Mouse (Mus musculus): ENCODE measurements around the gene Msi2. TPM values are rescaled to one million over a fixed set of nuclear protein-coding genes. Genes with fewer than 3 reads are reported as not detected.

The Msi2 gene
- polyA plus RNA-seq, 1 experiment from 2014 or later = 21.3 TPM

DNA sequence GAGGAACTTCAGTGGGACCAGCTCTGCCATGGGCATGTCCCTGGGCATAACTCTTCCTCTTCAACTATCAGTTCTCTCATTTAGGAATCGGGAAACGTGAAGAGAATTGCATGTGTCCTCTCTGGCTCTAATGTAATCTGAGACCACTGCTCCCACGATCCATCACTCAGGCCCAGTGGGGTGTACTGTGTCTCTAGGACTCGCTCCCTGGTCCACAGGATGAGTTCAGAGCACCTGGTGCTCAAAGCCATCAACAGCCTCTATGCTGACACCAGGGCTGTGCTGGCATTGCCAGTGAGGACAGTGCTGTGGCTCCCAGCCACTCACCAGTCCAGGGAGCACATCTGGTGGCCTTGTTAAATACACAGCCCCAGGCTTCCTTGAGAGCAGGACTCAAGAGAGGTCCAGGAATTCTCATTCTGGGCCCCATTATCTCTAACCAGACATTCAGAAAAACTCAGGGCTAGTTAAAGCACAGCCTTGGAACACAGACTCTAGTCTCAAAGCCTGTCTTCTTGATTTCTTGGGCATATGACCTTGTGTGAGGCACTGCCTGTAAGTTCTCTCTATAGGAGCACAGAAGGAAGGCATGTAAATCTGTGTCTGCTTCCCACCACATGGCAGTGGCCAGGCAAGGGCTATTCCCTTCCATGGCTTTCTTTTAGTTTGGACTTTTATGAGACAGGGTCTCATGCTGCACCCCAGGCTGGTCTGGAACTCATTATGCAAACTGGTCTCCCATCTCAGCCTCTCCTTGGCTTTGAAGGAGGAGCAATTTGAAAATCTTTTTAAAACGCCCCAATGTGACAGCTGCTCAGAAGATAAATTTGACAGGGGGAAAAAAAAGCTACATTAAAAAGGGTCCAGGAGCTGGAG is 211.5 kb downstream of the Msi2 start:
- Histone ChIP-seq H3K4me2 (replicated peaks) (no peak overlapping the region), H3K9me3 (no peaks in the 10 kb centered on the region), H3K27me3 (no peaks in the 10 kb centered on the region), H3K36me3 (no peaks in the 10 kb centered on the region), H3K27ac (0 out of 2 replicates have a peak overlapping the region, but pooled peaks have one; percentile 6), H3K4me1 (peaks cover 39% of the 10 kb centered on the region), H3K9ac (no peak overlapping the region), H3K4me3 (no peak overlapping the region)
- WGBS = 20% methylated on average over 5 of the region's 5 CpGs
- ATAC-seq (ENCODE audit: low FRiP score, low read depth) = peak; percentile 57; the same call in 1 of the 2 replicates

DNA sequence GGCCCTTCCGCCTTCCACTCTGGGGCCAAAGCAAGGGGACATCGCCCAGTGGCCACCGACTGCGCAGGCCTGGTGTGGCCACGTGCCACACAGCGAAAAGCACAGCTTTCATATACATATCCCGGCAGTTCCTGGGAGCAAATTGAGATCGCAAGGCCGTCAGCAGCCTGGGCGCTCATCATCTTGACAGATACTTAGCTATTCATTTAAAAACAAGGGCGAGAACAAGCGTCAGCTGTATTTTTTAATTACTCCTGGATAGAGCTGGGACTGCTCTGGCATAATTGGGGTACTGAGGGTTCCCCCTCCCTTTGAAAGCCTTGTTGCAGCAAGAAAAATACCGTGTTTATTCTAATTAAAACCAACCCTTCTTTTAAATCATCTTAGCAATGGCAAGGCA is 212.2 kb downstream of the Msi2 start:
- Histone ChIP-seq H3K9ac (no peak overlapping the region), H3K9me3 (no peaks in the 10 kb centered on the region), H3K4me3 (no peak overlapping the region), H3K27ac (no peak overlapping the region; the same call in 1 of the 2 replicates), H3K4me2 (replicated peaks) (no peak overlapping the region), H3K27me3 (no peaks in the 10 kb centered on the region), H3K4me1 (peaks cover 39% of the 10 kb centered on the region), H3K36me3 (no peaks in the 10 kb centered on the region)
- no peak for ATAC-seq (ENCODE audit: low FRiP score, low read depth)
- 71% methylated on average over 13 of the region's 13 CpGs for WGBS

DNA sequence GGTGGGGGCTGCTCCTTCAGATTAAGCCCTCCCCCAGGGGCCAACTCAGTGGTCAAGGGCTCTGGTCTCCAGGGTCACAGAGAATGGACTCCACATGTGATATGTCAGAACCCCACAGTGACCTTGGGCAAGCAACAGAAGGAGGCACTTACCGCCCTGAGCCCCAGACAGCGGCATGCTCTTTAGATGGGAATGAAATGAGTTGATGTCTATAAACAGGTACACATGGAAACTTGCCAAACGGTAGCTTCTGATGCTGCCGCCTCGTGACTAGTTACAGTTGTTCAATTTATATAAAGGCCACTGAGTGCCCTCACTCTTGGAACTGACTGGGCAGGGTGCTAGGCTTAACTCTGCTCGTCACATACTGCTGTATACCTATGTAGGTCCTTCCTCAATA is 215.7 kb downstream of the Msi2 start:
- H3K27ac ChIP-seq = no peak overlapping the region
- no peak for ATAC-seq (ENCODE audit: low FRiP score, low read depth)
- H3K27me3 ChIP-seq = no peaks in the 10 kb centered on the region
- H3K36me3 ChIP-seq = no peaks in the 10 kb centered on the region
- 55% methylated on average over 6 of the region's 6 CpGs for WGBS
- H3K9ac ChIP-seq = no peak overlapping the region
- H3K4me1 ChIP-seq = peaks cover 23% of the 10 kb centered on the region
- H3K4me2 ChIP-seq (replicated peaks) = no peak overlapping the region
- no peak overlapping the region for H3K4me3 ChIP-seq
- H3K9me3 ChIP-seq = no peaks in the 10 kb centered on the region

- ATAC-seq (ENCODE audit: low FRiP score, low read depth) = no peak
- H3K36me3 ChIP-seq = peaks cover 7% of the 10 kb centered on the region; the same call in 1 of the 2 replicates
- H3K4me3 ChIP-seq = no peak overlapping the region
- H3K9me3 ChIP-seq = no peaks in the 10 kb centered on the region
- WGBS = 60% methylated on average over 7 of the region's 7 CpGs
- no peak overlapping the region for H3K27ac ChIP-seq
- no peak overlapping the region for H3K4me2 ChIP-seq (replicated peaks)
- H3K4me1 ChIP-seq = 0 out of 2 replicates have a peak, but pooled peaks cover 9% of the 10 kb centered on the region
- no peaks in the 10 kb centered on the region for H3K27me3 ChIP-seq
- H3K9ac ChIP-seq = no peak overlapping the region
Observed at GRCm38 (mm10) chr11:88498491-88498890, 219.8 kb downstream of the Msi2 start.

- H3K27ac ChIP-seq = no peak overlapping the region
- H3K4me2 ChIP-seq (replicated peaks) = no peak overlapping the region
- no peak for ATAC-seq (ENCODE audit: low FRiP score, low read depth)
- no peaks in the 10 kb centered on the region for H3K9me3 ChIP-seq
- WGBS = 88% methylated on average over 5 of the region's 5 CpGs
- no peak overlapping the region for H3K4me3 ChIP-seq
- H3K27me3 ChIP-seq = no peaks in the 10 kb centered on the region
- H3K4me1 ChIP-seq = 0 out of 2 replicates have a peak, but pooled peaks cover 9% of the 10 kb centered on the region
- H3K36me3 ChIP-seq = peaks cover 7% of the 10 kb centered on the region
- H3K9ac ChIP-seq = no peak overlapping the region
Observed at GRCm38 (mm10) chr11:88496460-88496859, 221.9 kb downstream of the Msi2 start.

DNA sequence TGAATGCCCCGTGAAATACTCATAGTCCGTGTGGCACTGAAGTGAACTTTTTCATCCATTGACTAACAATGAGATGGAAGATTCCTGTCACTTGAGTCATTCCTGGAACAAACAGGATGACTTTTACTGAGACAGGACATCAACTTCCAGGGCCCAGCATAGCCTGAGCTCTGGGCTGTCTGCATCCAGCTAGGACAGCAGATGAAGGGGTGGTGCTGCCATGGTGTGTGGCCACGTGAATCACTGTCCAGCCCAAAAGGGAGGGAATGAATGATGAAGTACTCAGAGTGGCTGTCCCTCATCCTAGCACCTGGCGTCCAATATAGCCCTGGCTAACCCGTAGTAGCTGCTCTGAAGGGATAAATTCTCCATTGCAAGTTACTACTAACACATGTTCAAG is 222.6 kb downstream of the Msi2 start:
- 84% methylated on average over 5 of the region's 5 CpGs for WGBS
- Histone ChIP-seq H3K4me3 (no peak overlapping the region), H3K9me3 (no peaks in the 10 kb centered on the region), H3K9ac (no peak overlapping the region), H3K4me1 (0 out of 2 replicates have a peak, but pooled peaks cover 9% of the 10 kb centered on the region), H3K4me2 (replicated peaks) (no peak overlapping the region), H3K27ac (no peak overlapping the region), H3K27me3 (no peaks in the 10 kb centered on the region), H3K36me3 (peaks cover 7% of the 10 kb centered on the region)
- ATAC-seq (ENCODE audit: low FRiP score, low read depth) = no peak

GRCm38 (mm10) chr11:88495018-88495417 is 223.3 kb downstream of the Msi2 start:
- 0 out of 2 replicates have a peak, but pooled peaks cover 12% of the 10 kb centered on the region for H3K4me1 ChIP-seq
- peaks cover 7% of the 10 kb centered on the region for H3K36me3 ChIP-seq
- no peak overlapping the region for H3K4me3 ChIP-seq
- no peaks in the 10 kb centered on the region for H3K9me3 ChIP-seq
- WGBS = 81% methylated on average over 3 of the region's 3 CpGs
- H3K27me3 ChIP-seq = no peaks in the 10 kb centered on the region
- no peak overlapping the region for H3K4me2 ChIP-seq (replicated peaks)
- ATAC-seq (ENCODE audit: low FRiP score, low read depth) = no peak
- no peak overlapping the region for H3K9ac ChIP-seq
- H3K27ac ChIP-seq = no peak overlapping the region

DNA sequence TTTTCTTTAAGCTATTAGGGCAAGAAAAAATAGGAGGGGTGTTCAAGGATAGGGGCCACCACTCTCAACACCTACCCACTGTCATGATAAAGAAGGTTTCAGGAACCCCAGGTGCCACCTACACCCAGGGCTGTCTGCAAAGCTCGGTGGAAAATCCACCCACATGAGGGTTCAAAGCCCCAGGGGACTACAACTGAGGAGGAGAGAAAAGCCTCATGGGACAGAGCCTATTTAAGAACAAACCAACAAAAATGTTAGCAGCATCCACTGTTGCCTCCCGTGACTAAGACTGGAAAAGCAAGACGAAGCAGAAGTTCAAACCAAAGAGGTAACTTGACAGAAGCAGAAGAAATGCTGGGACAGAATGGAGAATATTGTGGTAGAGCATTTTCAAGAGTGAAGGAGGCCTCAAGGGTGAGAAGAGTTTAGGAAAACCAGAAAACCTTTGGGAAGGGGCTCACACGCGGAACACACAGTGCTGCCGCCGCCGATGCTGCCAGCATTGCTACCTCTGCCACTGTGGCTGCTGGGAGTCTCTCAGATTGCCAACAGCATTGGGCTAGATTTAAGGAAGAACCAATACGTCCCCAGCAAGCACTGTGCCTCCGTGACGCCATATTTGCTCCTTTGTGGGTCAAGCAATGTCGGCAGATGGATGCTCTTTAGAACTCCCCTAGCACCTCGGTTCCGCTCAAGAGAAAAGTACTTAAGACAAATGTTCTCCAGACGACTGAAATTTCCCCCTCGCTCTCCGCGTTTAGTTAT is 224.3 kb downstream of the Msi2 start:
- no peak for ATAC-seq (ENCODE audit: low FRiP score, low read depth)
- Histone ChIP-seq H3K9ac (no peak overlapping the region), H3K4me1 (peaks cover 20% of the 10 kb centered on the region; the same call in 1 of the 2 replicates), H3K27ac (no peak overlapping the region), H3K4me2 (replicated peaks) (no peak overlapping the region), H3K9me3 (no peaks in the 10 kb centered on the region), H3K27me3 (no peaks in the 10 kb centered on the region), H3K4me3 (no peak overlapping the region), H3K36me3 (peaks cover 7% of the 10 kb centered on the region)
- 84% methylated on average over 18 of the region's 18 CpGs for WGBS

- 90% methylated on average over 2 of the region's 2 CpGs for WGBS
- no peak overlapping the region for H3K4me3 ChIP-seq
- H3K4me2 ChIP-seq (replicated peaks) = no peak overlapping the region
- H3K9me3 ChIP-seq = no peaks in the 10 kb centered on the region
- no peak for ATAC-seq (ENCODE audit: low FRiP score, low read depth)
- H3K4me1 ChIP-seq = peaks cover 16% of the 10 kb centered on the region; the same call in 1 of the 2 replicates
- H3K9ac ChIP-seq = no peak overlapping the region
- peaks cover 7% of the 10 kb centered on the region for H3K36me3 ChIP-seq
- H3K27me3 ChIP-seq = peaks cover 4% of the 10 kb centered on the region; the same call in 1 of the 2 replicates
- H3K27ac ChIP-seq = no peak overlapping the region
Observed at GRCm38 (mm10) chr11:88492585-88492984, 225.7 kb downstream of the Msi2 start.

DNA sequence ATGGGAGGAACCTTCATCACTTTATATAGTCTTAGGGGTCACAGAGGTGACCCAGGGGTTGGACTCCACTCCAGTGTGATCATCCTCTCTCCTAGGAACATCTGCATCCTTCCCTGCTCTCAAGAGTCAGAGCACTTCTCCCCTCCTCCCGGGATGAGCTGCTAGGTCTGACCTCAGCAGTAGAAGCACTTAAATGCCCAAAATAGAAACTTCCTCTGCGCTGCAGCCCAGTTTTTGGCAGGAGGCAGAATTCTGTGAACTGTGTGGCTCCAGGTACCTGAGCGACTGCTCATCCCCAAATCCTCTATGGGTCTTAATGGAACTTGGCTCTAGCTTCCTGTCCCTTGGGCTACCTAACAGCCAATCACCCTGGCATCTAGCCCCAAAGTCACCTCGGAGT is 228.3 kb downstream of the Msi2 start:
- H3K27me3 ChIP-seq = peaks cover 7% of the 10 kb centered on the region; the same call in 1 of the 2 replicates
- WGBS = 81% methylated on average over 4 of the region's 4 CpGs
- H3K4me1 ChIP-seq = peaks cover 26% of the 10 kb centered on the region
- no peaks in the 10 kb centered on the region for H3K9me3 ChIP-seq
- peaks cover 5% of the 10 kb centered on the region for H3K36me3 ChIP-seq
- ATAC-seq (ENCODE audit: low FRiP score, low read depth) = no peak
- no peak overlapping the region for H3K27ac ChIP-seq
- no peak overlapping the region for H3K9ac ChIP-seq
- no peak overlapping the region for H3K4me3 ChIP-seq
- H3K4me2 ChIP-seq (replicated peaks) = no peak overlapping the region

GRCm38 (mm10) chr11:88488941-88489724 is 229.2 kb downstream of the Msi2 start:
- no peak overlapping the region for H3K27ac ChIP-seq
- no peak overlapping the region for H3K4me2 ChIP-seq (replicated peaks)
- peaks cover 7% of the 10 kb centered on the region; the same call in 1 of the 2 replicates for H3K27me3 ChIP-seq
- H3K4me1 ChIP-seq = peaks cover 35% of the 10 kb centered on the region
- H3K4me3 ChIP-seq = no peak overlapping the region
- no peaks in the 10 kb centered on the region for H3K9me3 ChIP-seq
- no peak for ATAC-seq (ENCODE audit: low FRiP score, low read depth)
- no peaks in the 10 kb centered on the region; the same call in 1 of the 2 replicates for H3K36me3 ChIP-seq
- WGBS = 67% methylated on average over 17 of the region's 17 CpGs
- H3K9ac ChIP-seq = no peak overlapping the region
